Mouse (Mus musculus) C2C12 (cell line): ENCODE results near the gene Ppcdc.

Source experiments
- CEBPB ChIP-seq: IDR thresholded peaks from one replicate; pipeline ENCODE4 v1.6.1; 2011; ENCODE audit warnings: low read depth, mild to moderate bottlenecking, control low read depth, moderate library complexity
- CTCF ChIP-seq: IDR thresholded peaks from one replicate; pipeline ENCODE4 v1.5.1; 2011; ENCODE audit not compliant: control insufficient read depth, insufficient read depth, insufficient read length

GRCm38 (mm10) chr9:57467271-57467771, 27.4 kb upstream of the Ppcdc start:
- TF ChIP-seq CEBPB (no peak), CTCF (no peak)
